Mouse (Mus musculus) liver, postnatal 0 days (tissue): ENCODE results near the gene Nkapd1.

Experiments used
- CTCF ChIP-seq: sonication (generic); IDR thresholded peaks from 2 replicates; pipeline ENCODE4 v1.5.1; 2016; ENCODE audit warnings: antibody characterized with exemption, low read depth
- EP300 ChIP-seq: IDR thresholded peaks from 2 replicates; pipeline ENCODE4 v1.6.1; 2016; ENCODE audit warnings: antibody characterized with exemption, low read depth, mild to moderate bottlenecking

GRCm38 (mm10) chr9:50659392-50660217, 42.3 kb upstream of the Nkapd1 start, which contains the start of gene Dlat:
- TF ChIP-seq CTCF (0 out of 2 replicates have a peak, but pooled peaks have one; percentile 1), EP300 (no peak)
